Mouse (Mus musculus): ENCODE measurements around the gene Mb21d2. TPM values are rescaled to one million over a fixed set of nuclear protein-coding genes. Genes with fewer than 3 reads are reported as not detected.

The Mb21d2 gene
- total and polyA plus RNA-seq, 3 experiments: not detected

GRCm38 (mm10) chr16:28862093-28862492 lies 67.4 kb downstream of the Mb21d2 start:
- no peak for TF ChIP-seq PAX5 (IDR thresholded peaks at IDR 0.05; ENCODE audit: low read length)
- TF ChIP-seq EP300 (IDR thresholded peaks at IDR 0.05; ENCODE audit: low read length): no peak
- TF ChIP-seq BHLHE40 (IDR thresholded peaks at IDR 0.05; ENCODE audit: low read depth, low read length): no peak
- H3K4me3 ChIP-seq (replicated peaks in 1 of 3; ENCODE audit: low read depth in 2 of 3, low read length in 2 of 3, poor library complexity in 1 of 3): no peak overlapping the region
- no peaks in the 10 kb centered on the region for H3K27me3 ChIP-seq (replicated peaks)
- no peaks in the 10 kb centered on the region for H3K4me1 ChIP-seq (ENCODE audit: control insufficient read depth in 1 of 2, insufficient read depth in 2 of 2)
- H3K9ac ChIP-seq (ENCODE audit: insufficient read depth, low read depth): no peak overlapping the region
- no peak overlapping the region for H3K27ac ChIP-seq (ENCODE audit: insufficient read depth, low read depth)
- no peak for DNase-seq (ENCODE audit: extremely low read depth)
- peaks cover 82% of the 10 kb centered on the region for H3K9me3 ChIP-seq (replicated peaks; ENCODE audit: low read length)
- no peaks in the 10 kb centered on the region for H3K79me2 ChIP-seq (replicated peaks; ENCODE audit: control insufficient read depth, extremely low read depth, insufficient read depth, poor library complexity, severe bottlenecking)
- in situ Hi-C loops (cut with MboI; ENCODE audit: low pct_ligation_motif_present, low pct_unique_long_range_greater_than_20kb, low sequenced_read_pairs): no loop called here
- dilution Hi-C loops (cut with MboI; ENCODE audit: extremely low pct_ligation_motif_present, extremely low pct_unique_long_range_greater_than_20kb, low sequenced_read_pairs): no loop called here
- H3K4me2 ChIP-seq (ENCODE audit: insufficient read depth, low read depth, poor library complexity, severe bottlenecking): no peak overlapping the region
- H3K36me3 ChIP-seq (replicated peaks in 1 of 2; ENCODE audit: control insufficient read depth in 1 of 2, insufficient read depth in 1 of 2, low read length in 1 of 2): no peaks in the 10 kb centered on the region

- Histone ChIP-seq H3K27ac (ENCODE audit: insufficient read depth, low read depth) (no peak overlapping the region), H3K9ac (ENCODE audit: insufficient read depth, low read depth) (no peak overlapping the region), H3K4me1 (ENCODE audit: control insufficient read depth in 1 of 2, insufficient read depth in 2 of 2) (no peaks in the 10 kb centered on the region), H3K27me3 (replicated peaks) (no peaks in the 10 kb centered on the region), H3K4me2 (ENCODE audit: insufficient read depth, low read depth, poor library complexity, severe bottlenecking) (no peak overlapping the region), H3K79me2 (replicated peaks; ENCODE audit: control insufficient read depth, extremely low read depth, insufficient read depth, poor library complexity, severe bottlenecking) (no peaks in the 10 kb centered on the region), H3K4me3 (replicated peaks in 1 of 3; ENCODE audit: low read depth in 2 of 3, low read length in 2 of 3, poor library complexity in 1 of 3) (no peak overlapping the region), H3K9me3 (replicated peaks; ENCODE audit: low read length) (peaks cover 57% of the 10 kb centered on the region), H3K36me3 (replicated peaks in 1 of 2; ENCODE audit: control insufficient read depth in 1 of 2, insufficient read depth in 1 of 2, low read length in 1 of 2) (no peaks in the 10 kb centered on the region)
- in situ Hi-C loops (cut with MboI; ENCODE audit: low pct_ligation_motif_present, low pct_unique_long_range_greater_than_20kb, low sequenced_read_pairs) (no loop called here), dilution Hi-C loops (cut with MboI; ENCODE audit: extremely low pct_ligation_motif_present, extremely low pct_unique_long_range_greater_than_20kb, low sequenced_read_pairs) (no loop called here)
- TF ChIP-seq UBTF (IDR thresholded peaks at IDR 0.05; ENCODE audit: low read depth, low read length): no peak
- TF ChIP-seq RAD21 (IDR thresholded peaks at IDR 0.05; ENCODE audit: low read depth, low read length): no peak
- TF ChIP-seq POLR2A (IDR thresholded peaks at IDR 0.05; ENCODE audit: low read depth, low read length): no peak
- TF ChIP-seq POLR2AphosphoS2 (IDR thresholded peaks at IDR 0.05; ENCODE audit: low read depth, low read length): no peak
- no peak for TF ChIP-seq CTCF (conservative IDR thresholded peaks at IDR 0.05 in 1 of 2, IDR thresholded peaks at IDR 0.05 in 1 of 2; ENCODE audit: low read depth in 2 of 2, low read length in 2 of 2)
- no peak for TF ChIP-seq NELFE (IDR thresholded peaks at IDR 0.05; ENCODE audit: low read depth, low read length)
- no peak for TF ChIP-seq USF2 (conservative IDR thresholded peaks at IDR 0.05; ENCODE audit: low read depth, low read length)
- TF ChIP-seq ETS1 (conservative IDR thresholded peaks at IDR 0.05; ENCODE audit: low read depth, low read length): no peak
- TF ChIP-seq CHD2 (IDR thresholded peaks at IDR 0.05; ENCODE audit: low read length): no peak
- no peak for TF ChIP-seq TCF12 (IDR thresholded peaks at IDR 0.05; ENCODE audit: low read depth, low read length)
- no peak for TF ChIP-seq USF1 (IDR thresholded peaks at IDR 0.05; ENCODE audit: low read depth, low read length)
- TF ChIP-seq RCOR1 (conservative IDR thresholded peaks at IDR 0.05; ENCODE audit: low read depth, low read length): no peak
- no peak for TF ChIP-seq JUND (conservative IDR thresholded peaks at IDR 0.05; ENCODE audit: low read depth, low read length)
- TF ChIP-seq TBP (conservative IDR thresholded peaks at IDR 0.05; ENCODE audit: low read depth, low read length): no peak
- no peak for TF ChIP-seq MXI1 (IDR thresholded peaks at IDR 0.05; ENCODE audit: low read depth, low read length)
- TF ChIP-seq IRF4 (IDR thresholded peaks at IDR 0.05; ENCODE audit: low read depth, low read length): no peak
- no peak for TF ChIP-seq E2F4 (IDR thresholded peaks at IDR 0.05; ENCODE audit: insufficient replicate concordance, low read depth, low read length)
- no peak for TF ChIP-seq MAX (IDR thresholded peaks at IDR 0.05; ENCODE audit: low read length)
- DNase-seq (ENCODE audit: extremely low read depth): no peak
Measured at GRCm38 (mm10) chr16:28859678-28860077, 69.8 kb downstream of the Mb21d2 start.

Data from CH12.LX (cell line).